Mouse (Mus musculus): Measurements from ENCODE around the gene Inpp5e. TPM values are rescaled to one million over a fixed set of nuclear protein-coding genes. Genes with fewer than 3 reads are reported as not detected.
"Not testable (repeated sequence)": the region's sequence is repeated elsewhere in the genome, so short reads cannot be mapped to it uniquely, and the experiment has no call there.

The Inpp5e gene
- total RNA-seq, 2 experiments from 2014 or later, result 13.2 to 19.8 TPM

- DNase-seq, result no peak
These were observed 13.0 kb upstream of the Inpp5e start for GRCm38 (mm10) chr2:26421969-26422368.

GRCm38 (mm10) chr2:26418120-26418519 is 9.1 kb upstream of the Inpp5e start:
- DNase-seq, result no peak

- DNase-seq, result no peak
These were observed 8.1 kb upstream of the Inpp5e start for GRCm38 (mm10) chr2:26417066-26417465.

- DNase-seq, result peak; percentile 47 to 53
These were observed 2.0 kb upstream of the Inpp5e start for GRCm38 (mm10) chr2:26410931-26411411.

- no peak for DNase-seq
These were observed 1.1 kb upstream of the Inpp5e start for GRCm38 (mm10) chr2:26410091-26410490.

- DNase-seq, result no peak
These were observed 359 bp upstream of the Inpp5e start for GRCm38 (mm10) chr2:26409362-26409761.

GRCm38 (mm10) chr2:26403306-26403705 is 5.7 kb downstream of the Inpp5e start:
- no peak for DNase-seq

- DNase-seq, result no peak
These were observed 6.7 kb downstream of the Inpp5e start for GRCm38 (mm10) chr2:26402265-26402664.

GRCm38 (mm10) chr2:26401023-26401422 is 8.0 kb downstream of the Inpp5e start:
- DNase-seq, result no peak

GRCm38 (mm10) chr2:26400296-26400695 is 8.7 kb downstream of the Inpp5e start:
- no peak for DNase-seq

- DNase-seq, result no peak
These were observed 9.4 kb downstream of the Inpp5e start for GRCm38 (mm10) chr2:26399647-26400046.

- no peak for DNase-seq
These were observed 10.0 kb downstream of the Inpp5e start for GRCm38 (mm10) chr2:26398978-26399377.

GRCm38 (mm10) chr2:26391617-26392016 is 17.4 kb downstream of the Inpp5e start:
- DNase-seq, result no peak

GRCm38 (mm10) chr2:26390954-26391353 is 18.0 kb downstream of the Inpp5e start:
- no peak for DNase-seq

GRCm38 (mm10) chr2:26389154-26389690 is 19.8 kb downstream of the Inpp5e start, which contains the start of the genes Entr1 and Pmpca:
Gene Entr1 (minus strand): TSS chr2:26389316.
Gene Pmpca (plus strand): TSS chr2:26389339.
- DNase-seq, result peak; percentile 90 to 93

GRCm38 (mm10) chr2:26388682-26389153 is 20.3 kb downstream of the Inpp5e start:
- peak; percentile 24 to 53 for DNase-seq

- DNase-seq, result no peak
These were observed 21.3 kb downstream of the Inpp5e start for GRCm38 (mm10) chr2:26387713-26388112.

GRCm38 (mm10) chr2:26380871-26381270 is 28.1 kb downstream of the Inpp5e start:
- DNase-seq, result not testable (repeated sequence)

- peak; percentile 92 to 94 for DNase-seq
These were observed 28.8 kb downstream of the Inpp5e start, which contains the start of gene Snapc4 for GRCm38 (mm10) chr2:26380131-26380771. Gene Snapc4 (minus strand): TSS chr2:26380653.

GRCm38 (mm10) chr2:26372396-26372795 is 36.6 kb downstream of the Inpp5e start:
- DNase-seq, result no peak

- peak in 1 of 2 experiments; percentile 38 for DNase-seq
These were observed 40.4 kb downstream of the Inpp5e start for GRCm38 (mm10) chr2:26368572-26368971.

GRCm38 (mm10) chr2:26367911-26368310 is 41.1 kb downstream of the Inpp5e start:
- no peak for DNase-seq

GRCm38 (mm10) chr2:26364738-26365465 is 44.1 kb downstream of the Inpp5e start:
- DNase-seq, result peak; percentile 84 to 88

Measured in adrenal gland, postnatal 36 days (tissue).